Mouse (Mus musculus): ENCODE data around the gene Hist1h4h. TPM values are rescaled to one million over a fixed set of nuclear protein-coding genes. Genes with fewer than 3 reads are reported as not detected.
A peak's percentile ranks its signal among the peaks of the same experiment; 100 is the strongest.
"Not testable (repeated sequence)": the region's sequence is repeated elsewhere in the genome, so short reads cannot be mapped to it uniquely, and the experiment has no call there.

Gene Hist1h4h
- total and polyA plus RNA-seq, 3 experiments, result 20.2 to 400 (median 338) TPM

DNA sequence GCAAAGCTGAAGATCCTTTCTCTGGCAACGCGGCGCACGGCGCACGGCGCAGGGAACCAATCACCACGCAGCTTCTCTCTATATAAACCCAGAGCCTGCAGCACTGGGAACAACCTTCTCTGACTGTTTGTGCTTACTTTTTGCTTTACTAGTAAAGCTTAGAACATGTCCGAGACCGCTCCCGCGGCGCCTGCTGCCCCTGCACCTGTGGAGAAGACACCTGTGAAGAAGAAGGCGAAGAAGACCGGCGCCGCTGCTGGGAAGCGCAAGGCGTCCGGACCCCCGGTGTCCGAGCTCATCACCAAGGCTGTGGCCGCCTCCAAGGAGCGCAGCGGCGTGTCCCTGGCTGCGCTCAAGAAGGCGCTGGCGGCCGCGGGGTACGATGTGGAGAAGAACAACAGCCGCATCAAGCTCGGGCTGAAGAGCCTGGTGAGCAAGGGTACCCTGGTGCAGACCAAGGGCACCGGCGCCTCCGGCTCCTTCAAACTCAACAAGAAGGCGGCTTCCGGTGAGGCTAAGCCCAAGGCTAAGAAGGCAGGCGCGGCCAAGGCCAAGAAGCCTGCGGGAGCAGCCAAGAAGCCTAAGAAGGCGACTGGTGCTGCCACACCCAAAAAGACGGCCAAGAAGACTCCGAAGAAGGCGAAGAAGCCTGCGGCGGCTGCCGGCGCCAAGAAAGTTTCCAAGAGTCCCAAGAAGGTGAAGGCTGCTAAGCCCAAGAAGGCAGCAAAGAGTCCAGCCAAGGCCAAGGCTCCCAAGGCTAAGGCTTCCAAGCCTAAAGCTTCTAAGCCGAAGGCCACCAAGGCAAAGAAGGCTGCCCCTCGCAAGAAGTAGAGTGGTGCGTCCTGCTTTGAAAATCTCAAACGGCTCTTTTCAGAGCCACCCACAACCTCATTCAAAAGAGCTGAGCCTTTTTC lies 24.3 kb downstream of the Hist1h4h start:
- DNase-seq, result peak; percentile 83

DNA sequence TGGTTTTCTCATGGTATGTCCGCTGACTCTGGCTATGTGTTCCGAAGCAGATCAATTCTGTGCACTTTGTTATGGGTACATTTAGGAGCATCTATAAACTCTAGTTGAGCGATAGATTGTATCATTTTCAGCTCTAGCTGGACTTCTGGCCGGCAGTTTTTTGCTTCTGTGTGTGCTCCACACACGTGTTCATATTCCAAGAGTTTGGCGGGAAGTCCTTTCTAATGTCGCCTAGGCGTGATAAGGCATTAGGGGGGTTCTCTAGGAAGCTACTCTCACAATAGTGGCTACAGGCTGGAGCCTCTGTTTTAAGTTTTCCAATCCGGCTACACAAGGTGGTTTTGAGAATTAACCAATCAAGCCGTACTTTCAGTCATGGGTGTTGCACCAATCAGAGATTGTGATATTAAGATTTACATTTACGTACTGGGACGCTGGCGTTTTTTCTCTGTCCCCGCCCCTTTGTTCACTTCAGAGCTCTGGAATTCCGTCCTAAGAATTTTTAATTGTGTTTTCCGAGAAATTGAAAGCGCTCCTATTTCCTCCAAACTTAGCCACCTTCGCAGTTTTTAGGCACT lies 25.1 kb downstream of the Hist1h4h start:
- DNase-seq, result peak; percentile 84

DNA sequence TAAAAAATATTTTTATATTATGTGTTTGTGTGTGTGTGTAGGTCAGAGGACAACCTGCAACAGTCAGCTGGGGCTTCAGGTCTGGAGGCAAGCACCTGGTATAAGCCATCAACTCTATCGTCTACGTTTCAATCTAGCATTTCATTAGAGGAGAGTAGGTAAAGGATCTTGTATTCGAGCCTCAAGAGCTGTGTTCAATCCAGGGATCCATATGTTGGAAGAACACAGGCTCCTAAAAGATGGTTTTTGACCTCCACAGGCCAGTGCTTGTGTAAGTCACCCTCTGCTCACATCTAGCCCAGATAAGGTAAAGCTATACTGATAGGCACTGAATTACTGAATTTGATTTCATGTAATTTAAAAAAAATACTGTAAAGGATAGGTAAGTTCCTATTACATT lies 26.1 kb downstream of the Hist1h4h start:
- DNase-seq, result no peak

DNA sequence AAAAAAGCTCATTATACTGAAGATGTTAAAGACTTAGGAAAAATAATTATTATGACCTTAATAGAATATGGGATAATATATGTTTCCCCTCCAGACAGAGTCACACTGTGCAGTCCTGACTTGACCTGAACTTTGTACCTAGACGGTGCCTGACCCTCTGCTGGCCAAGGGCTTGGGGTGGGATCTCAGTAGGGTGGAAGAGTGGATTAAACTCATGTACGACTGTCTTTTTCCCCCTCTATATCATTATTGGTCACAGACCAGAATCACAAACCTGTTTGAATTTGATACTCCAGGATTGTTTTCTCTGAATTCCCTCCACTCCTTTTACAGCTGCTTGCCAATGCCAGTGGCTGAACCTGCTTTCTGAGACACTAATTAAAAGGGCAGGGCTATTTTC lies 29.8 kb downstream of the Hist1h4h start:
- not testable (repeated sequence) for DNase-seq

DNA sequence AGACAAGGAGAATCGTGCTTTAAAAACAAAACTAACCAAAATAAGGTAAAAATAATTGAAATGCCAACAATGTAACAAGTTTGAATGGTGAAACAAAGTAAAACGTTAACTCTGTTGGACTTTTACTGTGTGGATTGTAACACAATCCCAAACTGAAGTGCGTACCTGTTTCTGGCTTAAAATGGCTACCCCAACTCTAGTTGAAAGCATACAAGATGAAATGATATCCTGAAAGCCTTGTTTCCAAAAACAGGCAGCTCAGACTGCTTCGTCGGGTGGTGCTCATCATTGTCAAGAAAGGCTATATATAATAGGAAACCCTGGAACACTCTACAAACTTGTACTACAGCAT lies 30.7 kb downstream of the Hist1h4h start:
- not testable (repeated sequence) for DNase-seq

DNA sequence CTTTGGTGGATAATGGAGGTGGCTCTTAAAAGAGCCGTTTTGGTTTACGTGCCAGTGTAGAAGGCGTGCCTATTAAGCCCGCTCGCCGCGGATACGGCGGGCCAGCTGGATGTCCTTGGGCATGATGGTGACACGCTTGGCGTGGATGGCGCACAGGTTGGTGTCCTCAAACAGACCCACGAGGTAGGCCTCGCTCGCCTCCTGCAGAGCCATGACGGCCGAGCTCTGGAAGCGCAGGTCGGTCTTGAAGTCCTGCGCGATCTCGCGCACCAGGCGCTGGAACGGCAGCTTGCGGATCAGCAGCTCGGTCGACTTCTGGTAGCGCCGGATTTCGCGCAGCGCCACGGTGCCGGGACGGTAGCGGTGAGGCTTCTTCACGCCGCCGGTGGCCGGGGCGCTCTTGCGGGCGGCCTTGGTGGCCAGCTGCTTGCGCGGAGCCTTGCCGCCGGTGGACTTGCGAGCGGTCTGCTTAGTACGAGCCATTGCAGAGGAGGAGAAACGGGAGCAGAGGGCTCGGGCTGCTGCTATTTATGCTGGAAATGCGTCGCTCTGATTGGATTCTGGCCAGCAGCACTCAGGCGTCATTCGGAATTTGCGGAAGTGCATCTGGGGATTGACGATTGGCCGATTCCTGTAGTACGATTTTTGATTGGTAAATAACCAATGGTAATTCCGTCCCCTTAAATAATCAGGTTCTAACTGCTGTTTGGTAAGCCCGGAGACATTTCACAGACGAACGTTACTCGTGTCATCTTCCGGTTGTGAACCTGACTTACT lies 31.2 kb downstream of the Hist1h4h start, which contains the start of gene Hist1h3e:
Gene Hist1h3e, minus strand, starts transcription at position 487 of the 777 bp plus-strand sequence.
- peak; percentile 94 for DNase-seq

DNA sequence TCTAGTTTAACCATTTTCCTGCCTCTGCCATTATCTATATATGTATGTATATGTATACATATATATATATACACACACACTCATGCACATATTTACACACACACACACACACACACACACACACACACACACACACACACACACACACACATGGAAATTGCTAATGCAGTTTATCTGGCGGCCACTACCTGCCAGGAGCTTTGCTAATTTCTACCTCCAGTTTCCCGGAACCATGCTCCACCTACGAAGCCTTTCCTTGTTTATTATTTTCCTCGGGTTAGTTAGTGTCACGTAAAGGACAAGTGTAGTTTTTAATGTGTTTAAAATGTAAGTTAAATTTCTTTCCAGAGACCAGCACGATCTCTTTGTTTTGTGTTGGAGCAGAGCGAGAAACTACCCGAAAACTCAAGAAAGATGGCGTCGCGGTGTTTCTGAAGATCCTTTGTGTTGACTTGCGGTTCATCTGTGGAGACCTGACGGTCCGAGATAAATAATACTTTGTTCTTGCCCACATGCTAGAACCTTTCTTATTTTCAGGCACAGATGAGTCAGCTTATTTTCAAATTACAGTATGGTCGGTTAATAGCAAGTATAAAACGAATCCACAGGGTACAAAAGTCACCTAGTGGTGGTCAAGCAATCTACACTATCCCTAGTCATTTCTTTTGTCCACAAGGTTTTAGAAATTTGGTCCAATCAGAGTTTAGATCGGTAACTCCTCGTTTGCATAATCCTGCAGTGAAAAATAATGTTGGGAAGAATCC lies 32.0 kb downstream of the Hist1h4h start:
- DNase-seq, result peak; percentile 41

DNA sequence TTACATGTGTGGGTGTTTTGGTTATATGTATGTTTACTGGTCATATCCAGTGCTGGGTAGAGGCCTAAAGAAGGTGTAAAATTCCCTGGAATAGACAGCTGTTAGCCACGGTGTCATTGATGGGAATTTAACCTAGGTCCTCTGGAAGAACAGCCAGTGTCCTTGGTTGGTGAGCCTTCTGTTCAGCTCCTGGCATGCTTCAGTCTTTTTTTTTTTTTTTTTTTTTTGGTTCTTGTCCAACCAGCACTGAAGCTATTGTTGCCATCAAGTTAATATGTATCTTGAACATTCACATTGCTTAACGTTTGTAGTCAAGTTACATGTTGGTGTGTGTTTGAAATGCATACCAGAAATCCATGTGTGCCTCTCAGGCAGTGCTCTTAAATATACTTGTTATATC lies 33.6 kb downstream of the Hist1h4h start:
- no peak for DNase-seq

DNA sequence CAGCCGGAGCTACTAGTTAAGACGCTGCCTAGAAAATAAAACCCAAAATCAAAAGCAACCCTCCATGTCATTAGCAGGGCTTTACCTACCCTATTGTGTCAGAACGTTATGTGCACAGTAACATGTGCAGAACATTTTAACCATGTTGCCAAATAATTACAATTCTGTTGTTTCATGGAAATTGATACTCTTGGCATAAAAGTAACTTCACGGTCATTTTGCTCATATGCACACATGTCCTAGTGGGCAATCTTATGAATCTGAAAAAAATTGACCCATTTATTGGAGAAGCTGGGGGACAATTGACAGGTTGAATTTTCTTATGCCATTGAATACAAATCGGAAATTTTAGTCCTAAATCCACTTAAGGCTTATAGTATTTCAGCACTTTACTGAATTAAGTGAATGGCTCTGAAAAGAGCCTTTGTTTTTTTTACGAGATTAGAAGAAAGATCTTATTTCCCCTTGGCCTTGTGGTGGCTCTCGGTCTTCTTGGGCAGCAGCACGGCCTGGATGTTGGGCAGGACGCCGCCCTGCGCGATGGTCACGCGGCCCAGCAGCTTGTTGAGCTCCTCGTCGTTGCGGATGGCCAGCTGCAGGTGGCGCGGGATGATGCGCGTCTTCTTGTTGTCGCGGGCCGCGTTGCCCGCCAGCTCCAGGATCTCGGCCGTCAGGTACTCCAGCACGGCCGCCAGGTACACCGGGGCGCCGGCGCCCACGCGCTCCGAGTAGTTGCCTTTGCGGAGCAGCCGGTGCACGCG lies 39.6 kb downstream of the Hist1h4h start:
- DNase-seq, result not testable (repeated sequence)

DNA sequence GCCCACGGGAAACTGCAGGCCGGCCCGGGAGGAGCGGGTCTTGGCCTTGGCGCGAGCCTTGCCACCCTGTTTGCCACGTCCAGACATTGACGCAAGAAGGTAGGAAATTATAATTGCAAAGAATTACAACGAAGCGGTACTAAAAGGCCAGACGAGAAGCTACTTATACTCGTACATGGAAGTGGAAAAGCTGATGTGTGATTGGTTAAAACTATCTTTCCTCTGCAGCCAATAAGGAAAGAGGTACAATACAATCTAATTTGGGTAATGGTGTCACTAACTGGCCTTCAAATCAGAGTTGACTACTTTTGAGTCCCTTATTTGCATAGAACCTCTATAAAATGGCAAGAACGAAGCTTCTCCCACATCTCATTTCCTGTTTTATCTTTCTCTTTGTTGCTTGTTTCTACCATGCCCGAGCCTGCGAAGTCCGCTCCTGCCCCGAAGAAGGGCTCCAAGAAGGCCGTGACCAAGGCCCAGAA lies 40.2 kb downstream of the Hist1h4h start, which contains the start of the genes Hist1h2ae and Hist1h2bg:
Gene Hist1h2ae, minus strand, starts transcription at position 199 of the 482 bp plus-strand sequence.
Gene Hist1h2bg, plus strand, starts transcription at position 375 of the 482 bp plus-strand sequence.
- DNase-seq, result peak; percentile 84

DNA sequence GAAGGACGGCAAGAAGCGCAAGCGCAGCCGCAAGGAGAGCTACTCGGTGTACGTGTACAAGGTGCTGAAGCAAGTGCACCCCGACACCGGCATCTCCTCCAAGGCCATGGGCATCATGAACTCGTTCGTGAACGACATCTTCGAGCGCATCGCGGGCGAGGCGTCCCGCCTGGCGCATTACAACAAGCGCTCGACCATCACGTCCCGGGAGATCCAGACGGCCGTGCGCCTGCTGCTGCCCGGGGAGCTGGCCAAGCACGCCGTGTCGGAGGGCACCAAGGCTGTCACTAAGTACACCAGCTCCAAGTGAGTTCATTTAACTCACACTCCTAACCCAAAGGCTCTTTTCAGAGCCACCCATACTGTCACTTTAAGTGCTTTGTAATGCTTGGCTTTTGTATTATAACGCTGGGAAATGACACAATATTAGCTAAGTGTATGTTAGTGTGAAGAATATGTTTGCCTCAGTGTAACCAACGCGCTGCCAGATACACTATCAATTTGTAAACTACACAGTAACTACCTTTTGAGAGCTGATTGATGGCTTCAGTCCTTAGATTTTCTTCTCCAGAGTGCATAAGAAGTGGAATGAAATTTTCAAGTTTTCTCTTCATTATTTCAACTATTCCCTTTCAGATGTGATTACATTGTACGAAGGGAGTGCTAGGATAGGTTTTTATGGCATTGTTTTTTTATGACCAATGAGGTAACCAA lies 40.8 kb downstream of the Hist1h4h start:
- DNase-seq, result not testable (repeated sequence)

DNA sequence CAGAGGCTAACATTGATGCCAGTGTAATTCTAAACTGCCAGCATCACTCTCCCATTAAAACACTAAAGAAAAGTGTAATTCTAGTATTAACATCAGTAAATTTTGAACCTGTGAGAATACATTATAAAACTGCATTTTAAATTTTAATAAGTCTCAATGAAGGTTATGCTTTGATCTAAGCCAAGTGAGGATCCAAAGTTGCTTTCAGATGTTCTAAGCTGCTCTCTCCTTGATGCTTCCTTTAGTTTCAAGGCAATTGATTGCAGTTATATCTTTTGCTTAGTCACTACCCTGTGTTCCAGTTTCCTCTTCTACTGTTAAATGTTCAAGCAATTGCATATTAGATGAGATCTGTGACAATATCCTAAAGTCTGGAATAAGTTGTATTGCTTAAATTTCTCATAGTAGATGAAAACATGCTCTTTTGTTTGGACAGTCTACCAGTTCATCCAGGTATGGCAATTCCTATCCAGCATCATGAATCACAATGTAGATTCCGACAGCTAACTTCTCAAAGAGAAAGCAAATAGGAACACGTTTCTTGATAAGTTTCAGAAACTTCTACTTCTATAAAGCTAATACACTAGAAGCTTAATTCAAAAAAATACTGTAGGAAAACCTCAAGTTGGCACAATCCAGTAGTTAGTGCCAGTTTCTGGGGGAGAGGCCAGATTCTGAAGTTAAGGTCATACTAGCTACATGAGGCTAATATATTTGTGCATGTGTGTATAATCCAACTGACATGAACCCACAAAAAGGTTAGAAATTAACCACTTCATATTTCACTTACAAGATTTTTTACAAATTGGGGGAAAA lies 41.6 kb downstream of the Hist1h4h start:
- DNase-seq, result no peak

DNA sequence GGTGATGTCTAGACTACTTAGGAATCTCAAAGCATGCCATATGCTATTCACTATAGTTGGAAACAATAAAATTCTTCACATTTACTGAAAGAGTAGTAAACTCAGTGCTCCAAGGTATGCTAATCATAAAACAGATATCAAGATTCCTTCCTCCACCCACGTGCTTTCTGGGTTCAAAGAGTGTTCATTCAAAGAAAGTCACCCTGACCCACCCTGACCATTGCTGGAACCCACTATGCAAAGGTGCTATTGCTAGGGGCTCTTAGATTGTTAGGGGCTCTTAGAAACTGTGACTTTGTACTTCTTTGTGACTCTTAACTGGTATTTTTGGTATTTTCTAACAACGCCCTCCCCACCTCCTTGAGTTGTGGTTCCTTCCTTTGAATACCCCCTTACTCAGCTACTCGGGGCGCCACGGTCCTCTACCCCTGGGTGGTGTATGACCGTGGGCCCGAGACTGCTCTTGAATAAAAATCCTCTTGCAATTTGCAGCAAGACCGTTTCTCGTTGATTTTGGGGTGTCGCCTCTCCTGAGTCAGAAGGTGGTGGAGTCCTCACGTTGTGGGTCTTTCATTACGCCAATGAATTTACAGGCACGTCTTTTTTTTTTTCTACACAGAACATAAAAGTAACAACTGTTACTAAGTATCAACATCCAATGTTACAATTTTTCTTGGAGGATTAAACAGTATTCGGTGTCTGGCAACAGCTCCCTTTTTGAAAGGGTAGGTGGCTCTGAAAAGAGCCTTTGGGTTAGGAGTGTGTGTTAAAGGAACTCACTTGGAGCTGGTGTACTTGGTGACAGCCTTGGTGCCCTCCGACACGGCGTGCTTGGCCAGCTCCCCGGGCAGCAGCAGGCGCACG lies 42.4 kb downstream of the Hist1h4h start:
- DNase-seq, result not testable (repeated sequence)

DNA sequence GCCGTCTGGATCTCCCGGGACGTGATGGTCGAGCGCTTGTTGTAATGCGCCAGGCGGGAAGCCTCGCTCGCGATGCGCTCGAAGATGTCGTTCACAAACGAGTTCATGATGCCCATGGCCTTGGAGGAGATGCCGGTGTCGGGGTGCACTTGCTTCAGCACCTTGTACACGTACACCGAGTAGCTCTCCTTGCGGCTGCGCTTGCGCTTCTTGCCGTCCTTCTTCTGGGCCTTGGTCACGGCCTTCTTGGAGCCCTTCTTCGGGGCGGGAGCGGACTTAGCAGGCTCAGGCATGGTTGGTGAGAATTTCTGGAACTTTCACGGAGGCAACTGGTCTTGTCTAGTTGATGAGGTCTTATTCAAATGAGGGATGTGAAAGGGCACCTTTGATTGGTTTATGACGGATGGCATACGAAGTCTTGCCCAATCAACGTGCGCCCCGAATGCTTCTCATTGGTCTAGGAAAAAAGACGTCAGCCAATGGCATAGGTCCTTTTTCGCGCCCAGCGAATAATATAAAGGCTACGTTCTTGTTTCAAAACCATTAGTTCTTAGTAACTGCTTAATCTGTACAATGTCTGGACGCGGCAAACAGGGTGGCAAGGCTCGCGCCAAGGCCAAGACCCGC lies 43.2 kb downstream of the Hist1h4h start, which contains the start of the genes Hist1h2bf and Hist1h2ad:
Gene Hist1h2bf, minus strand, starts transcription at position 299 of the 627 bp plus-strand sequence.
Gene Hist1h2ad, plus strand, starts transcription at position 484 of the 627 bp plus-strand sequence.
- DNase-seq, result peak; percentile 87

DNA sequence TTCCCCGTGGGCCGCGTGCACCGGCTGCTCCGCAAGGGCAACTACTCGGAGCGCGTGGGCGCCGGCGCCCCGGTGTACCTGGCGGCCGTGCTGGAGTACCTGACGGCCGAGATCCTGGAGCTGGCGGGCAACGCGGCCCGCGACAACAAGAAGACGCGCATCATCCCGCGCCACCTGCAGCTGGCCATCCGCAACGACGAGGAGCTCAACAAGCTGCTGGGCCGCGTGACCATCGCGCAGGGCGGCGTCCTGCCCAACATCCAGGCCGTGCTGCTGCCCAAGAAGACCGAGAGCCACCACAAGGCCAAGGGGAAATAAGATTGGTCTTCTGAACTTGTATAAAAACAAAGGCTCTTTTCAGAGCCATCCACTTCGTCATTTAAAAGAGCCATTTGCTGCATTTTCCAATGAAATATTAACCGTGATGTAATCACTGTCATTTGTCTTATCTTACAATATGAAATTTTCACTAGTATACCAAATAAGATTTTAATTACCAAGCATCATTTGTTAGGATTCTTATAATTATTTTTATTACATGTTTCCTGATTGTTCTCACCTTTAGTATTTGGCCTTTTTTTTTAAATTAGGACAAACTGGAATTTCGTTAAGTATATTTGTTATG lies 43.8 kb downstream of the Hist1h4h start:
- DNase-seq, result not testable (repeated sequence)

DNA sequence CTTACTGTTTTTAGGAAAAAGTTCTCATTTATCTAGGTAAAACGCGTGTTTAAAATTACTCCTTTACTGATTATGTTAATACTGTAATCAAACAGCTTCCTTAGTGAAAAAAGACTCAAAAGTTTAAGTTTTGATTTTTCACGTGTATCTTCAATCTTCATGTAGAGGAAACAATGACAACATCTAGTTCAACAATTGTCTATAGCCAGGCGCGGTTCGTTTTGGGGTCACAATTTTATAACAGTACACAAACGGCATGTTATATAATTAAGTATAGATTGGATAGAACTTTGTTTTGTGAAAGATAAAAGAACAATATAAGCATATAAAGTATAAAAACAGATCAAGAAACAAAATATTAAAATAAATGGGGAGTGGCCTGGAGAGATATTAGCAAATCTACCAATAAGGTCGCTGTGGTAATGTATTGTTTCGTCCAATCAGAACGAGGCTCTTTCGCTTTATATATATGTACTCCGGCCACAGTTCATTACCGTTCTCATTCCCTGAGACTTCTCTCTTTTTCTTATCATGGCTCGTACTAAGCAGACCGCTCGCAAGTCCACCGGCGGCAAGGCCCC lies 44.5 kb downstream of the Hist1h4h start, which contains the start of gene Hist1h3d:
Gene Hist1h3d, plus strand, starts transcription at position 493 of the 581 bp plus-strand sequence.
- peak; percentile 57 for DNase-seq

Data from adrenal gland, adult 2 months (tissue).